Mouse (Mus musculus): Measurements from ENCODE around the gene Ap4b1. TPM values are rescaled to one million over a fixed set of nuclear protein-coding genes. Genes with fewer than 3 reads are reported as not detected.

The Ap4b1 gene
- 19.5 and 20.2 TPM in 2 replicates for polyA plus RNA-seq (2015; fragmentation: Nextera tagmentation; extraction: Ambion mirVana)

DNA sequence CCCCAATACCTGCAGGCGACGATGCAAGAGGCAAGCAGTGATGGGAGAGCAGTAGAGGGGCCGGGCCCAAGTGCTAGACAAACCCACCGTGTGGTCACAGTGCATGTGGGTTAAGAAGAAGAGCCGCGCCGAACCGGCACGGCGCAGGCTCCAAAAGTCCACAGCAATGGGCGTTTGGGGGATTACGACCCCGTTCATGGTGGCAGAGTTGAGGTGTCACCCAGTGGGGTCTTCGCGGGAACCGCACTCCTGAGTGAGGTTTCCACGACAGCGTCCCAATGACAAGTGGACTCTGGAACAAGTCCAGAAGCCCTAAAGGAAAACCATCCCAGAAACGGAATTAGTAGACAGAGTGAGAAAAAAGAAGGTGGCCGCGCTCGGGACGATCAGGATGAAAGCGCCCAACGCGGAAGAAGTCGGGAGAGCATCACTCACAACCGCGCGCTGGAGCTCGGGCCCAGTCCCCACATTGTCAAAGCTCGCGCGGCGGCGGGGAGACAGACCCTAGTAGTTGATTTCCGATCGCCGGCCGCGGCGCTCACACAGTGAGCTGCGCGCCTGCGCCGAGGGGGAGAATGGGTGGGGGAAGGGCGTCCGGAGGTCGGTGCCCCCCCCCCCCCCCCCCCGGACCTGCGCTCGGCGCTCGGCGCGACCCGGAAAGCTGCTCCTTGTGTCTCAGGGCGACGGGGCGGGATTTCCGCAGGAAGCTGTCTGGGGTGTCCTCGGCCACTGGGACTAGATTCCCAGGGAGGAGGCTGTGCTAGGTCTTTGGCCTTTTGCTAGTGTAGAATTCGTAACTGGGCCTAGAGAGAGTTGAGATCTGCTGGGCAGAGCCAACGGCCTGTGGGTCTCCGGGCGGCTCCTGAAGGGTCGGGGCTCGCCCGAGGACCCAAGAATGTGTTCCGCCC lies at the start of gene Ap4b1, which contains the start of the genes Dclre1b and Gm43064:
Gene Ap4b1 (plus strand): TSS at position 630 of the 908 bp plus-strand sequence.
Gene Dclre1b (minus strand): TSS at position 554 of the 908 bp plus-strand sequence.
Gene Gm43064 (plus strand): TSS at position 683 of the 908 bp plus-strand sequence.

DNA sequence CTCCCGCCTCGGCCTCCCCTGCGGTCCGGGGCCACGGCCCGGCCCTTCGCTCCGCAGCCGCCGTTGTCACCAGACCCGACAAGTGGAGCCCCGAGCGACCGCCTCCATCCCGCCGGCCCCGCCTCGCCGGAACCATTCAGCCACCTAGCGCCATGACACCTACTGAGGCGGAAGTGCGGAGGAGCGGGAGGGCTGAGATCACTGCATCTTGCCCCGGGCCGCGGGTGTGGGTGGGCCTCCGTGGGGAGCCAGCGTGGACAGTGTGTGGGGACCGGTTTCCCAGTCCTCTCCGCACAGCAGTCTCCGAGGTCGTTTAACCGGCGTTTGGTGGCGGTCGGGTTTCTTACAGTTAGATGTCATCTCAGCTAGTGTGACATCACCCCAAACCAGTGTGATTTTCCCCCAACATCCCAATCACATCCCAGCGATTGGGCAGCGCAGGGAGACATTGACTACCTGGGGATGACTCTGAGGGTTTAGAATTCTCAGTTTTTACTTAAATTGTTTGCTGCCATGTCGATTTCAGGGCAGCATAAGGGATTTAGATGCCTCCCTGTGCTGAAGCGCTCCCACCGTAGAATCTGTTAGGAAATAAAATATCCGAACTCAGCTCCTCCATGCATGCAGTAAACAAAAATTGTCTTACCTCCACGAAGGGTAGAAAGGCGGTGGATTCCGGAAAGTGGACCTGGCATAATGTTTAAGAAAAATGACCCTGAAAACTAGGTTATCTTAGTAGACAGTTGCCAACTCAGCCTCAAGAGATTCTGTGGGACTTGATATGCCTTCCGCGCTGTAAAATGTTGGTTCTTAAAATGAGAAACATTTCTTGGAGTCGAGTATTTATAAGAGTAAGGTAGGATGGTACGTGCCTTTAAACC lies 17.9 kb upstream of the Ap4b1 start, which contains the start of gene Hipk1:
Gene Hipk1 (minus strand): TSS at position 334 of the 881 bp plus-strand sequence.

DNA sequence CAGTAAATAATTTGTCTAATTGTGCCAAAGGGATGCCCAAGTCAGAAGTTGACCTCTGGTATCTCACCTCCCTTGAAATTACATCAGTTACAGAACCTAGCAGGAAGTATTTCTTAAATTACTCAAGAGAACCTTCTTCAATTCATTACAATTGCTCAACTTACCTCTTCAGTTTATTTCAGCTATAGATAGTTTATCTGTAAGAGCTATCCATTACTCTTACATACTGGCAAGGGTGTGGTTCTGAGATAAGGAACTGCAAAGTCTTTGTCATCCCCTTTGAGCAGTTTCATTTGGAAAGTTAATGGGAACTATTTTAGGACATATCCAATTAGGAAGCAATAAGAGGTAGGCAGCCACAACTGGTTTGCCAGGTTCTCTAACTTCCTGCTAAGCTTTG lies 23.1 kb downstream of the Ap4b1 start, which contains the start of gene Bcl2l15:
Gene Bcl2l15 (plus strand): TSS at position 176 of the 400 bp plus-strand sequence.

DNA sequence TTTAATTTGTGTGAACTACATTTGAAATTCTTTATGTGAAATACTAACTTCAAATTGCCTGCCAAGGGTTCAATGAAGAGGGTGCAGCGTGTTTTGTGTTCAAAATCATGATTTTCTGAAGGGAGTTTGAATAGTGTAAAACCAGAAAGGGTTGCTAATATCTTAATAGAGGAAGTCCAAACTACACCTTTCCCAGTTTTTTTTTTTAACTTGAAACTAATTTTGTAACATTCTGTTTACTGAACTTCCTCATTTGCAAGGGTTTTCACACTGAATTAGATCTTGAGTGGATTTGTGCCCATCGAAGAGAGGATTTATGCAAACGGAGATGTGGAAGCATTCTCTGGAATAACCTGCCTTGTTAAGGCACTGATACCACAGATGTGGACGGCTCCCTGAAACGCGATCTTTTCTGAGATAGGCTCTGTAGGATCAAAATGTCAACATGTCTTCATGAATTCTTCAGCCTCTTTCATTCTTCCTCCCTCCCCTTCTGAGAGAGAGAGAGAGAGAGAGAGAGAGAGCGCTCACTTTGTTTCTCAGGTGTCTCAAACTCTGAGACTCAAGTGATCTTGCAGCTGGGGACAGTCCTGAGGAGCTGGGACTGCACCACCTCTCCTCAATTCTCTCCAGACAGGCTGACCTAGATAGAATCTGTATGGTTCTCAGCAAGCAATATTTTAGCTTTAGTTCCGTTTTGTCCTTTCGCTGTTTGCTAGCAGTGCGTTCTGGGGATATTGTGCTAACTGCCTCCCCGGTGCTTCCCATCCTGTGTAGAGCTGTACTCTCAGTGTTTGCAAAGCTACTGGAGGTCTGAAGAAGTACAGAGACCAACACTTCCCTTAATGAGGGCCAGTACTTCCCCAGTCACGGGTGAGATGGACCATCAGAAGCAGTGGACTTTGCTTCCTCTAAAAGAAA lies 49.8 kb downstream of the Ap4b1 start, which contains the start of gene Ptpn22:
Gene Ptpn22 (plus strand): TSS at position 915 of the 921 bp plus-strand sequence.

Other genes starting within 250 kb of the Ap4b1 start
- gene Syt6, start 234.3 kb upstream of the Ap4b1 start, polyA plus RNA-seq (2015; fragmentation: Nextera tagmentation; extraction: Ambion mirVana) = not detected in 2 replicates
- 0.36 and 0.50 TPM in 2 replicates for gene Atg4a-ps, start 163.5 kb upstream of the Ap4b1 start, polyA plus RNA-seq (2015; fragmentation: Nextera tagmentation; extraction: Ambion mirVana)
- gene Olfml3, start 71.5 kb upstream of the Ap4b1 start, polyA plus RNA-seq (2015; fragmentation: Nextera tagmentation; extraction: Ambion mirVana) = 21.7 and 23.5 TPM in 2 replicates
- gene Gm10964, start 70.2 kb upstream of the Ap4b1 start, polyA plus RNA-seq (2015; fragmentation: Nextera tagmentation; extraction: Ambion mirVana) = not detected in 2 replicates
- gene Hipk1, start 18.0 kb upstream of the Ap4b1 start, polyA plus RNA-seq (2015; fragmentation: Nextera tagmentation; extraction: Ambion mirVana) = 5.0 and 5.8 TPM in 2 replicates
- 8.2 and 11.0 TPM in 2 replicates for gene Dclre1b, start 76 bp upstream of the Ap4b1 start, polyA plus RNA-seq (2015; fragmentation: Nextera tagmentation; extraction: Ambion mirVana)
- gene Gm43064, start 53 bp downstream of the Ap4b1 start, polyA plus RNA-seq (2015; fragmentation: Nextera tagmentation; extraction: Ambion mirVana) = 0.17 TPM in 1 of 2 replicates, not detected in the other
- 0.14 and 0.17 TPM in 2 replicates for gene Bcl2l15, start 23.1 kb downstream of the Ap4b1 start, polyA plus RNA-seq (2015; fragmentation: Nextera tagmentation; extraction: Ambion mirVana)
- 0.32 and 0.62 TPM in 2 replicates for gene Ptpn22, start 50.3 kb downstream of the Ap4b1 start, polyA plus RNA-seq (2015; fragmentation: Nextera tagmentation; extraction: Ambion mirVana)
- 5.4 and 5.7 TPM in 2 replicates for gene Rsbn1, start 104.6 kb downstream of the Ap4b1 start, polyA plus RNA-seq (2015; fragmentation: Nextera tagmentation; extraction: Ambion mirVana)
- 7.5 and 8.5 TPM in 2 replicates for gene Phtf1, start 158.6 kb downstream of the Ap4b1 start, polyA plus RNA-seq (2015; fragmentation: Nextera tagmentation; extraction: Ambion mirVana)

Data from skeletal muscle tissue, postnatal 0 days (tissue).